Comparison of ENCODE assay signal across 8 mouse cellular contexts in the genomic region with DNA sequence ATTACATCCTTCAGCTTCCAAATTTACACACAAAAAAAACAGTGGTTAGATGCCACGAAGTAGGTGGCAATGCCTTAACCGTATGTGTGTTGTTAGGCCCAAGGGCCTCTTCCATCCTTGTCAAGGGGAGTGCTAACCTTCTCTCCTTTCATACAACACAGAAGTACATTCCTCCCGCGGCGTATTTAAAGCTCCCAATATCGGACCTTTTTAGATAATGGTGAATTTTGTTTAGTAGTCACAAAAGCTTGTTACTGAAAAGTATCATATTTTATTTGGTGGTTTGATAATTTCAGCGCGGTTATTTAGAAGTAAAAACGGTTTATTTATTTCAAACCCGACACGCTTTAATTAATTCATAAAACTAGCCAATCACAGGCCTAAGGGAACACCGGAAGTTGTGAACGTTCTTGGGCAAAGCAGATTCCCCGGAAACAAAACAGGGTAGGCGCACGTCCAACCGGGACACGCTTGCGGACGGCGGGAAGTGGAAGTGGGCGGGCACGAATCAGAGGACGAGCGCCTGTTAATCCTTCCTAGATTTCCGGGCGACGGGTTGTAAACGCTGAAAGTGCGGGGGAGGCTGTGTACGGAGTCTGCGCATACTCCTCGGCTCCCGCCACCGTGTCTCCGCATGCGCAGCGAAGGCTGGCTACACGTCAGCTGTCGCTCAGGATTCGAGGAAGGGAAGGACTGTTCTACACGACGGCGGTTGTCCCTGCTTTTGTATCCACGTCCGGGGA. TPM values are rescaled to one million over a fixed set of nuclear protein-coding genes. Genes with fewer than 3 reads are reported as not detected.
A peak's percentile ranks its signal among the peaks of the same experiment; 100 is the strongest.
DNase-seq lines count a peak whose midpoint lies in the region; ATAC-seq and TF ChIP-seq lines count a peak whose summit lies in the region.

No protein-coding gene starts in this region.

- DNase-seq in ES-E14 (ENCODE audit: low read depth, low spot score), result peak; percentile 96
- DNase-seq in cerebellum, adult 11-12 months, result peak; percentile 100
- peak; percentile 99 for DNase-seq in heart, postnatal 25 days (ENCODE audit: low spot score)
- DNase-seq in layer of hippocampus, adult 18-20 months (ENCODE audit: low spot score in 2 of 2), result peak; percentile 99 to 100
- peak; percentile 95 for DNase-seq in lung, adult 2 months
- peak; percentile 91 to 94 for DNase-seq in thymus, adult 18-20 months

- H3K27ac ChIP-seq in ES-E14 (ENCODE audit: insufficient read depth, low read depth, low read length, poor library complexity, severe bottlenecking), result peak overlapping the region; percentile 73
- peak overlapping the region; percentile 94 for H3K27ac ChIP-seq in forebrain, embryonic 15.5 days (replicated peaks)

- peak; percentile 94; the same call in 1 of the 2 replicates for TF ChIP-seq POLR2A in lung, adult 2 months (IDR thresholded peaks at IDR 0.05; ENCODE audit: borderline replicate concordance, extremely low read depth, low read depth, low read length)

- H3K27me3 ChIP-seq in forebrain, embryonic 15.5 days, result no peaks in the 10 kb centered on the region

- H3K36me3 ChIP-seq in ES-E14 (ENCODE audit: control insufficient read depth, insufficient read depth, low read length, poor library complexity, severe bottlenecking), result peaks cover 22% of the 10 kb centered on the region
- peaks cover 18% of the 10 kb centered on the region for H3K36me3 ChIP-seq in forebrain, embryonic 15.5 days

- intact Hi-C loops in heart, postnatal 25 days (cut with DNase I), result loop anchor here (2.0 kb wide), 1 partner anchor 21 kb away; no protein-coding TSS in a partner anchor

- in situ Hi-C loops in ES-E14 (cut with MboI; ENCODE audit: low sequenced_read_pairs in 2 of 2, unreplicated experiment in 2 of 2), result no loop called here

- peaks cover 0 to 9% of the 10 kb centered on the region in 2 experiments; a peak in 1 of 4 replicates for H3K4me1 ChIP-seq in ES-E14 (ENCODE audit: control insufficient read depth in 2 of 2, insufficient read depth in 2 of 2, low read length in 2 of 2, poor library complexity in 1 of 2)
- H3K4me1 ChIP-seq in forebrain, embryonic 15.5 days, result peaks cover 17% of the 10 kb centered on the region
- peaks cover 3% of the 10 kb centered on the region; the same call in 1 of the 2 replicates for H3K4me1 ChIP-seq in lung, adult 2 months (ENCODE audit: control insufficient read depth, insufficient read depth, low read length)

- WGBS in forebrain, embryonic 15.5 days, result under 1% methylated on average over 46 of the region's 46 CpGs
- under 1% methylated on average over 46 of the region's 46 CpGs for WGBS in lung, adult 2 months

- no peak for TF ChIP-seq CTCF in lung, adult 2 months (IDR thresholded peaks at IDR 0.05; ENCODE audit: insufficient read depth, low read length)

- peak; percentile 97 for ATAC-seq in forebrain, embryonic 15.5 days (replicated peaks)
- ATAC-seq in neutrophil, adult 5-6 weeks (ENCODE audit: extremely low read depth, insufficient number of reproducible peaks, low FRiP score, poor library complexity, severe bottlenecking), result peak; percentile 80

- H3K9ac ChIP-seq in ES-E14 (ENCODE audit: insufficient read depth, low read depth, low read length, poor library complexity, severe bottlenecking), result peak overlapping the region; percentile 75
- H3K9ac ChIP-seq in forebrain, embryonic 15.5 days (replicated peaks), result peak overlapping the region; percentile 57

- no peaks in the 10 kb centered on the region for H3K9me3 ChIP-seq in ES-E14 (ENCODE audit: control insufficient read depth, insufficient read depth, low read depth, low read length)
- H3K9me3 ChIP-seq in forebrain, embryonic 15.5 days, result no peaks in the 10 kb centered on the region

- H3K4me2 ChIP-seq in forebrain, embryonic 15.5 days (replicated peaks), result peak overlapping the region; percentile 60

- H3K4me3 ChIP-seq in ES-E14 (ENCODE audit: insufficient read depth in 1 of 2, low read depth in 1 of 2, low read length in 2 of 2, poor library complexity in 1 of 2, severe bottlenecking in 1 of 2), result peak overlapping the region; percentile 55 to 72
- peak overlapping the region; percentile 44 for H3K4me3 ChIP-seq in forebrain, embryonic 15.5 days
- peak overlapping the region; percentile 60 for H3K4me3 ChIP-seq in lung, adult 2 months (replicated peaks; ENCODE audit: extremely low read depth, low read depth, low read length)

TF ChIP-seq in ES-E14, 5 proteins besides CTCF, POLR2A, EP300 and RAD21:
- peak; percentile 90 for TF ChIP-seq CHD2 (IDR thresholded peaks at IDR 0.05; ENCODE audit: low read depth, low read length)
- TF ChIP-seq ZC3H11A (IDR thresholded peaks at IDR 0.05; ENCODE audit: borderline replicate concordance, low read depth, low read length), result no peak
- no peak for TF ChIP-seq ZNF384 (IDR thresholded peaks at IDR 0.05; ENCODE audit: low read depth, low read length)
- TF ChIP-seq HCFC1 (IDR thresholded peaks at IDR 0.05; ENCODE audit: borderline replicate concordance, insufficient read depth, low read length), result peak; percentile 74; the same call in 1 of the 2 replicates
- peak; percentile 96 for TF ChIP-seq MAFK (IDR thresholded peaks at IDR 0.05; ENCODE audit: insufficient read depth, low read depth, low read length)

RNA-seq across cellular contexts. Expression of gene Wdr5, which starts 25.0 kb away (rescaled TPM):
- total RNA-seq in ES-E14 (2012; rRNA removed), result 103 and 106 TPM in 2 replicates
- 50.5 and 55.4 TPM in 2 replicates for polyA plus RNA-seq in forebrain, embryonic 15.5 days (2015; fragmentation: Nextera tagmentation; extraction: Ambion mirVana)
- total RNA-seq in heart, postnatal 25 days (2021), result 10 to 100 TPM; 23.4 to 23.7 TPM
- 10 to 100 TPM; 26.7 to 28.0 TPM for total RNA-seq in layer of hippocampus, adult 18-20 months (2021)
- 21.5 and 21.6 TPM in 2 replicates for polyA plus RNA-seq in lung, adult 2 months (2012; rRNA removed)
- 32.3 and 36.8 TPM in 2 replicates for total RNA-seq in neutrophil, adult 5-6 weeks (2017)

RNA-seq across cellular contexts. Expression of gene Brd3, which starts 32.5 kb away (rescaled TPM):
- 28.4 and 29.3 TPM in 2 replicates for total RNA-seq in ES-E14 (2012; rRNA removed)
- polyA plus RNA-seq in forebrain, embryonic 15.5 days (2015; fragmentation: Nextera tagmentation; extraction: Ambion mirVana), result 142 and 149 TPM in 2 replicates
- 10 to 100 TPM; 29.3 to 35.7 TPM for total RNA-seq in heart, postnatal 25 days (2021)
- total RNA-seq in layer of hippocampus, adult 18-20 months (2021), result 10 to 100 TPM; 49.0 to 53.0 TPM
- 22.5 and 24.8 TPM in 2 replicates for polyA plus RNA-seq in lung, adult 2 months (2012; rRNA removed)
- 29.4 and 31.4 TPM in 2 replicates for total RNA-seq in neutrophil, adult 5-6 weeks (2017)

Comparison
In these comparisons a context has a peak if more than half of its experiments do, and no peak if none do; other contexts are left out.
1. Peak in every context shown above with its lines: DNase-seq, ATAC-seq, H3K4me3 ChIP-seq and H3K27ac ChIP-seq.